Mouse (Mus musculus) kidney, postnatal 14 days (tissue): ENCODE measurements around the gene Svbp.

Experiments
- DNase-seq: peaks from one replicate; pipeline ENCODE4 v3.0.0; 2022; ENCODE audit warnings: mixed read lengths

The Svbp gene

DNA sequence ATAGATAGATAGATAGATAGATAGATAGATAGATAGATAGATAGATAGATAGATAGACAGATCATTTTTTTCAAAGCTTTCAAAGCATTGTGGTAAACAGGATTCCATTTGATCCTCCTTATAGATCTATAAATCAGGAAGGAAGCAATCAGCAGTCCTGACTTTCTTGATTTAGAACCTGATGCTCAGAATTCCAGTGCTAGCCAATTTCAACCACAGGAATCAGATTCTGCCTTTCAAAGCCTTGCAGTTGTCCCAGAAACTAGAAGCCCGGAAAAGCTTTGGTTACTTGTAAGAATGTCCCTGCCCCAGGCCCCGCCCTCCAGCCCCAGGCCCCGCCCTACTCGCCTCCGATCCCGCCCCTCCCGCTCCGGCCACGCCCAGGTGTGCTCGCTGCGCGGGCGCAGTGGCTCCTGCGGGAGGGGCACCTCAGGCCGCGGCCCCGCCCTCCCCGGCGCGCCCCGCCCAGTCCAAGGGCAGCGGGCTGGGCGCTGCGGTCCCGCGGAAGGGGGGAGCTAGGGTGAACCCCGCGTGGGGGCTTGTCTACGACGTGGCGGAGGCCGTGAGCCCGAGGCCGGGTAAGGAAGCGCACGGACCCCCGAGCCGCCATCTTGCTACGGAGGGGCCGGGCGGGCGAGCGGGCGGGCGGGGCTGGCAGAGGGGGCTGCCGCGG is at the start of gene Svbp:
Gene Svbp, plus strand, starts transcription at position 398 of the 673 bp plus-strand sequence.
- DNase-seq: peak; percentile 94

DNA sequence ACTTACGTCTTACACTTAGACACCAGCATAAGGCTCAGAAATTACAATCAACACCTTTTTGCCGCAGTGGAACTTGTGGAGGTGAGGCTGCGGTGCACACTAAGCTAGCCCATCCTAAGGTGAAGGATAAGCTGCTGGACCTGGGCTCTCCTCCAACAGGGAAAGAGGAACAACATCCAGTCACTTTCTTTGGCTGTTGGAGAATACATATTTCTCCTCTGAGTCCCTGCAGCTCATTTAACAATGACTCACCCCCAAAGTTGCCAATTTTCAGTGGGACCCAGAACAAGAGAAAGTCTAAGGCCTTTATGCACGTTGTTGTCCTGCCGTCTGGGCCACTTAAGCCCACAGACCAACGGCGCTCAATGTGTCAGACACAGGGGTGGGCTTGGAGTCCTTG is 48.3 kb upstream of the Svbp start:
- no peak for DNase-seq

DNA sequence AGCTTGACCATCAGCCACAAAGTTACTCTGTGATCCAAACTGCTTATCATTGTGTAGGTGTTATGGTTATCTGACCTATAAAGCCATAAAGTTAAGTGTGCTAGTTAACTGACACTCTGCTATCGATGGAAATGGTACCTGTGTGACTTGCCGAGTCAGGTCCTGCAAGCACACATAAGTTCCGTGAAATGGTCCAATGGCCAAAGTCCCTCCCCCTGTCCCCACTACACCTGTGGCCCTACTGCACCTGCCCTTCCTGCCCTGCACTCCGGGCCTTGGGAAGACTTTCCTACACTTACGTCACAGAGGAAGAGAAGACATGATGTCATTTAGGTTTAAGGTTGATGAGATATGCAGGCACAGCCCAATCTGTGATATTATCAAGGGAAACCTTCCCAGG is 47.8 kb upstream of the Svbp start:
- no peak for DNase-seq

DNA sequence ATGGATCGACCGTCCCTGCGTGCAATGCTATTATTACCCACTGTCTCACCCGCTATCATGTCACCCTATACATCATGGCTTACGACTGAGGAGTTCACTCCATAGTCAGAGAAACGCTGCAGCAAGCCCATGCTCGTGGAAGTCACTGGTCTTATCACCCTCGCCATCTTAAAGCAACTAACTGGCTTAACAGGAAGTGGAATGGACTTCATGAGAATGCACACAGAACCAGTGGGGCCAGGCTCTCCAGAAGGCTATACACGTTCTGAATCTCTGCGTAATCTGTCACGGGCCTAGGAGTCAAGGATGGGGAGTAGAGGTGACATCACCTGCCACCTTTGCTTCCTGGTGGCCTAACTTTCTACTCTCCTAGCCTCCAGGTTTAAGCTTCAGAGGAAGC is 46.4 kb upstream of the Svbp start:
- no peak for DNase-seq

DNA sequence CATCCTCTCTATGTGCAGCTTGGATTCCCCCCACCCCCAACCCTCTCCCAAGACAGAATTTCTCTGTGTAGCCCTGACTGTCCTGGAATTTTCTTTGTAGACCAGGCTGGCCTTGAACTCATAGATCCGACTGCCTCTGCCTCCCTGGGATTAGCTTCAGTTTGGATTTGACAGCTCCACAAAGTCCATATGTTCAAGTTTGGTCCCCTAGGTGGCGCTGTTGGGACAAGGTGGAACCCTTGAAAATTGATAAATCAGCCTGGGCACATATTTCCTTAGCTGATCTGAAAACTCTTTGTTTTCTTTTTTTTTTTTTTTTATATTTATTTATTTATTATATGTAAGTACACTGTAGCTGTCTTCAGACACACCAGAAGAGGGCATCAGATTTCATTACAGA is 37.9 kb upstream of the Svbp start:
- peak; percentile 68 for DNase-seq

DNA sequence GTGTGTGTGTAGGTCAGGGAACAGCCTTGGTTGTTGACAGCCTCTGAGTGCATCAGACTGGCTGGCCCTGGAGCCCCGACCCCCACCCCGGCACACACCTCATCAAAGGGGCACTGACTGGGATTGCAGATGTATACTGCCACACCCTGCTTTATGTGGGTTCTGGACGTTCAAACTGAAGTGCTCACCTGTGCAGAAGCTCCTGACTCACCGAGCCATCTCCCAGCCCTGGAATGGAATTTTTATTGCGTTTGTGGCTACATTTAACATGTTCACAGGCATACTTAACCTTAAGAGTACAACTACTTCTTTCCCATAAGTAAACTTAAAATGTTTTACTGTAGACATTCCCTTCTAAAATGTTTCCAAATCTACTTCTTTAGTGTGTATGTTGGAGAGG is 37.2 kb upstream of the Svbp start:
- DNase-seq: no peak

DNA sequence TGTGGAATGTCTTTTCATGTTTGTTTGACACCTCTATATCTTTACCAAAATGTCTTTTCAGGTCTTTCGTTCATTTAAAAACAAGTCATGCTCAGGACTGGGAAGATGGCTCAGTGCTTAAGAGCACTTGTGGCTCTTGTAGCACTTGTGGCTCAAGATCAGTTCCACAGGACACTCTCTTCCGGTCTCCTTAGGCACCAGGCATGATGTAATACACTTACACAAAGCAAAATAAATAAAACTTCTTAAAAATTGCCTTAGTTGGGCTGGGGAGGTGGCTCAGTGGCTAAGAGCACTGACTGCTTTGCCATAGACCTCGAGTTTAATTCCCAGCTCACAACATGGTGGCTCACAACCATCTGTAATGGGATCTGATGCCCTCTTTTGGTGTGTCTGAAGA is 33.7 kb upstream of the Svbp start:
- no peak for DNase-seq

DNA sequence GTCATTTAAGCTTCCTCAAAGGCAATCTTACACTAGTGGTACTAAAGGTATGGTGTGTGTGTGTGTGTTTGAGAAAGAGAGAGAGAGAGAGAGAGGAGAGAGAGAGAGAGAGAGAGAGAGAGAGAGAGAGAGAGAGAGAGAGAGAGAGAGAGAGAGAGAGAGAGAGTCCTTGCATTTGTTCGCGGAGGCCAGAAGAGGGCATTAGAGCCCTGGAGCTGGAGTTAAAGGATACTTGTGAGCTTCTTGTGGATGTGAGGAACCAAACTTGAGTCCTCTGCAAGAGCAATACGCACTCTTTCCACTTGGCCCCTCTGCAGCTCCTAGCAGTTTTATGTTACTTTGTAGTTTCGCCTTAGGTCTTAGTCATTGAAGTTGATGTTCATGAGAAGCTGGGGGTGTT is 32.1 kb upstream of the Svbp start:
- DNase-seq: no peak

DNA sequence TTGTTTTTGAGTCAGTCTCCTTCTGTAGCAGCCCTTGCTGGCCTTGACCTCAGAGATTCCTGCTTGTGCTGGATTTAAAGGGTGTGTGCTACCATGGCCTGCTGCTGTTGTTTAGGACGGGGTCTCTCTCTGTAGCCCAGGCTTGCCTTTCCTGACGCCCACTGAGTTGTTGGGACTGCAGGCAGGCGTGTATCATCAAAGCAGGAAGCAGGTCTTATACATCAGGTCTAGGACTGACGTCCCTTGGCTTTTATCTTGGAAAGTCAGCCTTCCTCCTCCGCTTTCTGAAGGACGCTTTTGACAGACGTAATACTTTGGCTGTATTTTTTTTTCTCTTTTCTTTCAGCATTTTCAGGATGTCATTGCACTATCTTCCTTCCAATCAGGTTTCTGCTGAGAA is 29.2 kb upstream of the Svbp start:
- no peak for DNase-seq

DNA sequence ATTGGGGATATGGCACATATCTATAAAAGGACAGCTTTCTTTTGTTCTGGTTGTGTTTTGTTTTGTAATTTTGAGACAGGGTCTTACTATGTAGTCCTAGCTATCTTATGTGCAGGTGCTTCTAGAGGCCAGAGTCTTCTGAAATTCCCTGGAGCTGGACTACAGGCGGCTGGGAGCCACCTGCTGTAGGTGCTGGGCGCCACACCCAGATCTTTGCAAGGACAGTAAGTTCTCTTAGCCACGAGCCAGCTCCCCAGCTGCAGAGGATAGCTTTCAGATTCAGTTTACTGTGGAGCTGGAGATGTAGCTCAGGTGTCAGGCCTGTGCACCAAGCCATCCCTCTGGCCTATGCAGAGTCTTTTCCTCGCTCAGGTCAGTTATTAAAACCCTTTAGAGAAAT is 28.0 kb upstream of the Svbp start:
- DNase-seq: no peak

DNA sequence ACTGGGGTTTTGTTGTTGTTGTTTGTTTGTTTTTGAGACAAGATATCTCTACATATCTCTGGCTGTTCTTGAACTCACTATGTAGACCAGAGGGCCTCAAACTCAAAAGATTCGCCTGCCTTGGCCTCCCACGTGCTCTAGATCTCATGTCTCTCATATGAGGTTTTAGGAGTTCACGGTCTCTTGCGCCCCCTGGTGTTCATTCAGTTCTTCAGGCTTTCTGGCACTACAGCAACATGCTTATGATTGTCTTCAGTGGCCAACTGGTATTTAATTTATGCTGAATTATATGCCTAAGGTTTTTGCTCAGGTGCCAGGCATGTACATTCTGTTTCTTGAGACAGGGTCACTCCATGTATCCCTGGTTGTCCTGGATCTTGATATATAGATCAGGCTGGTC is 27.4 kb upstream of the Svbp start:
- DNase-seq: peak; percentile 87

DNA sequence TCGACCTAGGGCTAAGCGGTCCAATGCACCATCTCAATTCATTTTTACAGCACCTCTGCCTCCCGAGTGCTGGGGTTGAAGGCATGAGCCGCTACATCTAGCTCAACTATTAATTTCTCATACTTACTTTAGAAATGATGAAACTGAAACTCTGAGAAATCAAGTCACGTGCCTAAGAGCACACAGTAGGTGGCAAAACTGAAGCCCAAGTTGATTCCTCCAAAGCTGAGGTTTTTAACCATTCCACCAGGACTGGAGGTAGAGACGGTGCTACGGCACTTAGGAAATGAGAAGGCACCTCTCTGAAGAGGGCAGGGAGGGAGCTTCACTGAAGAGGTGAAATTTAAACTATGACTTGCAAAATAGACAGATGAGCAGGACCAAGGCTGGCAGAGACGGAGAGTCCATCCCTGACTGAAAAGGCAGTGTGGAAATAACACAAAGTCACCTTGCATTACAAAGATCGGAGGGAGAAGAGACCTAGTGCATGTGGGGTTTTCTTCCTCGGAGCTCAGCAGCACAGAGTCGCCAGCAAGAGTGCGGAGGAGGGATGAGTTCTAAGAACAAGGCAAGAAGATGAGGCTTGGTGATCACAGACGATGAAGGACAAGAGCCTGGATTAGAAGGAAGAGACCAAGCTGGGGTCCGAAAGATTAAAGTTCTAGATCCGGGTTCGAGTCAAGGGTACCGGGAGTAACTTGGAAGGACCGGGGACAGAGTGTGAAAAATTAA is 22.0 kb upstream of the Svbp start:
- DNase-seq: no peak

DNA sequence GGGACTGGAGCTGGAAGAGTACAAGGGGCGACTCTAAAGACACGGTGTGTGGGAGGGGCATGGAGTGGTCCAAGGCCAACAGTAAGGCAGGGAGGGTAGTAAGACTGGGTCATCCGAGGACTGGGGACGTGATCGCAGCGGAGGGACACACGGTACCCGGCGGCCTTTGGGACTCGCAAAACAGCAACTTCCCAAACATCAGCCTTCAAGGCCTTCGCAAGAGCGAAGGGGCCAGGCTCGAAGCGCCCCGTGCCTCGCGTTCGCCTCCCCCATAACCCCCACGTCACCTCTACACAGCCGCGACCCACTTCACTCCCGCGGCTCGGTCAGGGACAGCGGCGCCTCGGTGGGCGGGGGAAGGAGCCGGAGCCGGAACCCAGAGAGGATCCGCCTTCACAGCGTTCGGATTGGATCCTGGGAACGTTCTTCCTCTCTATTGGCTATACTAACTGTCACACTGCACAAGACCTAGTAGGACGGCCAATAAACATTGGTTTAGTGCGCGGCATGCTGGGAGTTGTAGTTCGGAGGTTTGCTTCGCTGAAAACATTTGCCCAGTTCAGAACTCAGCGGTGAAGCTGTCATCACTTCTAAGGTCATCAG is 21.2 kb upstream of the Svbp start, which contains the start of gene Zfp691:
Gene Zfp691, minus strand, starts transcription at position 345 of the 603 bp plus-strand sequence.
- DNase-seq: peak; percentile 98

DNA sequence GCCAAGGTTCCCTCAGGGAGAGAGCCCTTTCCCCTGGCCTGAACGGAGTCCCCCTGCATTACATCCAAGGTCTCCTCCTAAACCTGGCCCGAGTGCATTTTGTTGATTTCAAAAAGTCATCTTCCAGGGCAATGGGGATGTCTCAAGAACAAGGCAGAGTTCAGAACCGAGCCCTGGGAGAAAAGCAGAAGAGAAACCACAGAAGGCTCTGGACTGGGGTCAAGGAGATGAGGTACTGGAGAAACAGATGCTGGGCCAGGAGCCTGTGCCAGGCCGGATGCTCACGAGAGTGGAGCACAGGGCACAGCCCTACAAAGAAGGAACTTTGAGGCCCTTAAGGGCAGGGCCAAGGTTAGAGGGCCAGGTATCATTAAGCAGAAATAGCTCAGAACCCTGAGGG is 17.4 kb upstream of the Svbp start:
- DNase-seq: no peak

DNA sequence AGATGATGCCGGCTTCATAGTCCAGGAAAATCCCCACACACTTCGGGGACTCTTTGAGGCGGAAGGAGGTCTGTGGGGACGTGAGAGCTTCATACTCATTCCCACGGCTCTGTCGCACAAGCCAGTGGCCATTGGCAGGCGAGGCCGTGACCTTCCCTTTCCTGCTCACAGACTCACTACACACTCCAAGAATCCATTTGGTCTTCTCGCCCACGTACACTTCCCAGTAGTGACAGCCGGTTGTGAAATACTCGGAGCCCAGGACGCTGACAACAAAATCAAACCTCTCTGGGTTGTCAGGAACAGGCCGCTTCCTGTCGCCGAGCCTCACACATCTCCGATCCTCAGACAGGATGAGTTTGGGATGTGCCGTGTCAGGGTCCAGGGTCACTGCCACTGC is 16.8 kb upstream of the Svbp start:
- DNase-seq: peak; percentile 56

DNA sequence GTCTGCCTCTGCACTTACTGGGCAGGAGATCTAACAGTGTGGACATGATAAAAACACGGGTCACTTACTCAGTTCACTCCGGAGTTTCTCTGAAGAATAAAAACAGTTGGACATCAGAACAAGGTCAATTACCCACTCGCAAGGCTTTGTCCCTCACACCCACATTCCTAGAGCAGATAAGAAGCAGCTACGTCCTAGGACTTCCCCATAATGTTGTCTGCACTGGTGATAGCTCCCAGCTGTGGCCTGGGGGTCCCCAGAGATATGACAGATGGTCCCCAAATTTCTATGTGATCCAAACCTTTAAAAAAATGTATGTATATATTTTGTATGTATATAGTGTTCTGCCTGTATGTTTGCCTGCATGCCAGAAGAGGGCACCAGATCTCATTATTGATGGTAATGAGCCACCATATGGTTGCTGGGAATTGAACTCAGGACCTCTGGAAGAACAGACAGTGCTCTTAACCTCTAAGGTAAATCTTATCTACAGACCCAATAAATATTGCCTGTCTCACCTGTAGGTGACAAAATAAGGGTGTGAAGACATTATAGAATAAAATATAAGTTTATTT is 14.9 kb upstream of the Svbp start:
- no peak for DNase-seq

DNA sequence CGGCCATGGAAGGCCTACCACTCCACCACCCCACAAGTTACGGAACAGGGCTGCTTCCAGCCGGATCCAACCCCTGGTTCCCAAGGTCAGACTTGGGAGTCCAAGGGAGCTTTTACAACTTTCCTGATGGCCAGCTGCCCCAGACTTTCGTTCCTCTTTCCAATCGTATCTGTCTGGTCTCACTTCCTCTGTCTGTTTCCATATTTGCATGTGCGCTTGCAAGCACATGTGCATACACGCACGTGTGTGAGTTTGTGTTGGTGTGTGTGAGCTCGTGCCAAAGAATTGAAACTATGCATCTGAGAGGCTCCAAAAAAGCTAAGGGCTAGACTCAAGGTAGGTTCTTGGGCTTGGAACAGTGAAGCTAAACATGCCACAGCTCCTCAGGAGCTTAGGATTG is 13.7 kb upstream of the Svbp start:
- no peak for DNase-seq

DNA sequence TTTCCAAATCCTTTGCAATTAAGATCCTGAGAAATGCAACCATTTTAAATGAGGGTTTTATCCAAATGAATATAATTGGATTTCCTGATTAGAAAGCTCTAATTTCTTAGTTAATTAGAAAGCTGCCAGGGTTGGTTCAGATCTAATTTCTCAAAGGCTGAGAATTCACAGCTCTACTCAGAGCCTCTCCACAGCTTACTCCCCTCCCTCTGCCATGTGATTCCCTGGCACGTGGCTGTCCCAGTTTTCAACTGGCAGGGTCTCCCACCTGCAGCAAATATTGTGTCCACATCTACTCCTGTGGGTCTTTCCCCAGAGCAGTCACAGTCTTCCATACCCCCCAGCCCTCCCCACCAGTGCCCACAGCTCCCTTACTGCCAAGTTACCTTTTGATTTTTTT is 11.6 kb upstream of the Svbp start:
- no peak for DNase-seq

DNA sequence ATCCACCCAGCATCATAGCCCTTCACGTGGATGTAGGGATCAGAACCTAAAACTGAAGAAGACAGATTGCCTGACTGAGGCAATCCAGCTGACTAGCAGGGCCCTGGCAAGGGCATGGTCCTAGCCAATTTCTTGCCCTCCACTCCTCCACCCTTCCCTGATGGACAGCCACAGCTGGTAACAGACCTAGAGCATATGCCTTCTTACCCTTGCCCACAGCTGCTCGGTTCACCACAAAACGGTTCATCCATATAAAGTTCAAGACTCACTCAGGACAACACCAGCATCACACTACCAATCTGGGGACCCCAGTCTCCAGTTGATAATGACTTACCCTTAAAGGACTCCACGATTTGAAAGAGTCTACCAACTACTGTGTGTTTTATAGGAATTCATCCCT is 9.3 kb upstream of the Svbp start:
- no peak for DNase-seq

DNA sequence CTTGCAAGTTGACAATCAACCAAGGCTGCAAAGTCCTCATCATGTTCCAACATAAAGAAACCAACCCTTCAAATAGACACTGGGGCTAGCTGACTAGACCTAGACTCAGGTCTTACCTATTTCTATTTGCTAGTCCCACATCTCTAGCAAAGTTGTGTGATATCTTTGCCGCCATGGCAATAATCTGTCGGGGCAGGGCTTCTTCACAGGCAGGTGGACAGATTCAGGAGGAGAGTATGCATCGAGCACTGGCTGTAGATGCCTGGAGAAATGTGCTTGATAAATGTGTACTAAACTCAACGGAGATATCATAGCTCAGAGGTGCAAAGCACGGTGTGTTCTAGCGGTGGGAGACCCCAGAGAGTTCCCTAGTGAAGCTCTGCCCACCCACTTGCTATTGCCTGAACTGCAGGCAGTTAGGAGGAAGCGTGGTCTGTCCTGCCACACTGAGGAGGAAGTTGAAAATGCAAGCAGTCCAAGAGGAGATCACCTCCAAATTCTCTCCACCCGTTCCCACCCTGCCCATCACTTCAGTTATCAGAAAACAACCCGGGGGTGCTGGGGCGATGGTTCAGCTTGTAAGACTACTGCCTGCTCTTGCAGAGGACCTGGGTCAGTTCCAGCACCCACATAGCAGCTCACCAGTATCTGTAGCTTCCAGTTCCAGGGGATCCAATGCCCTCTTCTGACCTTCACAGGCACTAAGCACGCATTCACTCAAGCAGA is 6.9 kb upstream of the Svbp start:
- no peak for DNase-seq

DNA sequence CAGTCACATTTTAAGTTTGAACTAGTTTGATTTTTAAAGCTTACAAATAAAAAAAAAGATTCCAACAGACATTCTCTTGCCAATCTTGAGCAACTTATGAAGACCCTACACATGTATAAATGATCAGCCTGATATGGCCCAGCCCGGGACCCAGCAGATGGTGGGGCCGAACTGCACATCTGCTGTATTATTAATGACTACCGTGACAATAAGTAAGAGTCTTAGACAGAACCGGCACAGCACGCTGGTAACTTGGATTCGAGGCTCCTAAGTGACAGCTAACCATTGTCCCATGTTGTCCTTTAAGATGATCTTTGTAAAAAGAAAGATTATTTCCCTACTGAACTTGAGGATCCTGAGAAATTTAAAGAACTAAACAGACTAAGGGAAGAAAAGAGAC is 5.7 kb upstream of the Svbp start:
- DNase-seq: no peak

DNA sequence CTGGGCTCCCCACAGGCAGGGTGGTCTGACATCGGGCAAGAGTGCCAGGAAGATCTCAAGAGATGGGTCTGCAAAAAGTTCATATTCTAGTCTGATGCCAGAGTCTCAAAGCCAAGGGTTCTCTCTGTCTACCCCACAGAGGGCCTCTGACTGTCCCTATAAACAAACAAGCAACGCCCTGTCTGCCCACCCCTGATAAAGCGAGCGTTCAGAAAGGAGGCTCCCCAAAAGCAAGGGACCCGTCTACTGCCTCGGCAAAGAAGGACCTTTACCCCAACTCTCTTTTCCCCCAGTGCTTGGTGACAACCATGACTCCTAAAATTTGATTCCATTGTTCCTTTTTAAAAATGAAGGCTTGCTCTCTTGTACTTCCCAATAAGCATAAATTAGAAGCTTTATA is 5.2 kb upstream of the Svbp start, which contains the start of gene Ermap:
Gene Ermap, minus strand, starts transcription at position 148 of the 400 bp plus-strand sequence.
- DNase-seq: no peak

DNA sequence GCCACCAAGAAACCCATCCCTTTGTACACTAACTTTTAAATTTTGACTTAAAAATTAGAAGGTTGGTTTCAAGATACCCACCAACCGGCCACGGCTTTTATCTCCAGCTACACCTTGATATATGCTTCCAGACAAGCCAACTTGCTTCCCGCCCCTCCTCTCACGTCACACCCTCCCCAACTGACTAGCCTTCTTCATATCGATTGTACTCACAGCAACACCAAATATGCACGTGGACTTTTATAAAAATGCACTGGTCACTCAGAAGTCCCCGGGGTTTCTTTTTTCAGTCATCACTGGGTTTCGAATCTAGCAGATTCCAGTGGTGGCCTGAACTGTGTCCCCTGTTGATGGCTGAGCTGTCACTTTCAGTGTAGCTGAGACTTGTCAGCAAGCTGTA is 4.5 kb upstream of the Svbp start:
- DNase-seq: no peak
